Mouse (Mus musculus): Measurements from ENCODE around the gene Vdac2. TPM values are rescaled to one million over a fixed set of nuclear protein-coding genes. Genes with fewer than 3 reads are reported as not detected.

Gene Vdac2
- total and polyA plus RNA-seq, 2 experiments from 2014 or later, result 197 to 328 TPM

DNA sequence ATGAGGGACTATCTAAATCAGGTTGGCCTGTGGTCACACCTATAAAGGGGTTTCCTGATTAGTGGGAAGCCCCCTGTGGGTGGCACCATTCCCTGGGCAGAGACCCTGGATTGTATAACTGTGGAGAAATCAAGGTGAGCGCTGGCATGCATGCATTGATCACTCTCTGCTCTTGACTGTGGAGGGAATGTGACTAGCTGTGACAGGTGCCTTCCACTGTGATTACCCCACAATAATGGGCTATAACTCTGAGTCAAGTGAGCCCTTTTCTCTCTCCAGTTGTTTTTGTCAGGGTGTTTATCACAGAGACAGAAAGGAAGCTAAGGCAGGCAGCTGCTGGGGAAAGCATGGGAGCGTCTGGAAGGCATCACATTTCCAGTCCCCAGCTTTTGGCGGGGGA is 8.8 kb upstream of the Vdac2 start:
- DNase-seq (ENCODE audit: low spot score) (no peak), ATAC-seq (no peak)
- WGBS, result 75% methylated on average over 3 of the region's 3 CpGs
- Histone ChIP-seq H3K9me3 (ENCODE audit: low read length) (no peaks in the 10 kb centered on the region), H3K9ac (replicated peaks; ENCODE audit: low read length) (no peak overlapping the region), H3K4me2 (ENCODE audit: low read depth, low read length) (no peak overlapping the region), H3K27ac (no peak overlapping the region), H3K36me3 (ENCODE audit: insufficient read depth, low read length) (no peaks in the 10 kb centered on the region), H3K4me1 (ENCODE audit: insufficient read depth, low read length) (no peaks in the 10 kb centered on the region), H3K27me3 (ENCODE audit: insufficient read depth, low read length) (no peaks in the 10 kb centered on the region), H3K4me3 (ENCODE audit: low read length) (no peak overlapping the region)
- no peak for TF ChIP-seq CTCF (IDR thresholded peaks at IDR 0.05; ENCODE audit: low read depth)

DNA sequence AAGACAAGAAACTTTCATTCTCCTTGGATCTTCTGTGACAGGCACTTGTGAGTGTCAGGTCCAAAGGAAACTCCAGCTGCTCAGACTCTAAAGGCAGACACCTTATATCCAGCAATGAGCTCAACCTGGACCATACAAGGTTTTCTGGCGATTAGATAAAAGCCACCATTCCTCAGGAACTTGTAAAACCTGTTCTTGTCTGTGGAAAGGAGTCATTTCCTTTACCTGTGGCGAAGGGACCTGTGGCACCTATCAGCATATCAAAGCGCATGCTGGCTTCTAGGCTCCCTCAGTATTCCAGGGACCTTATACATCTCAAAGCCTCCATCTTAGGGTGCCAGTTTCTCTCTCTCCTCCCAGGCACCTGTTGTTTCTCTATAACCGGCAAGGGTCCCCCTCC is 7.6 kb upstream of the Vdac2 start:
- 49% methylated on average over 4 of the region's 4 CpGs for WGBS

GRCm38 (mm10) chr14:21820880-21821505 is 4.0 kb upstream of the Vdac2 start:
- no peaks in the 10 kb centered on the region for H3K9me3 ChIP-seq (ENCODE audit: low read length)
- H3K4me1 ChIP-seq (ENCODE audit: insufficient read depth, low read length), result peaks cover 3% of the 10 kb centered on the region; the same call in 1 of the 2 replicates
- no peak overlapping the region for H3K9ac ChIP-seq (replicated peaks; ENCODE audit: low read length)
- no peak for TF ChIP-seq CTCF (IDR thresholded peaks at IDR 0.05; ENCODE audit: low read depth)
- H3K36me3 ChIP-seq (ENCODE audit: insufficient read depth, low read length), result no peaks in the 10 kb centered on the region
- ATAC-seq, result no peak
- DNase-seq (ENCODE audit: low spot score), result no peak
- no peak overlapping the region for H3K4me2 ChIP-seq (ENCODE audit: low read depth, low read length)
- H3K4me3 ChIP-seq (ENCODE audit: low read length), result no peak overlapping the region
- H3K27ac ChIP-seq, result no peak overlapping the region
- H3K27me3 ChIP-seq (ENCODE audit: insufficient read depth, low read length), result no peaks in the 10 kb centered on the region
- WGBS, result 86% methylated on average over 4 of the region's 4 CpGs

More for the DNA sequence above, 7.6 kb upstream of the Vdac2 start:
- Histone ChIP-seq H3K9me3 (ENCODE audit: low read length) (no peaks in the 10 kb centered on the region), H3K9ac (replicated peaks; ENCODE audit: low read length) (no peak overlapping the region), H3K27me3 (ENCODE audit: insufficient read depth, low read length) (no peaks in the 10 kb centered on the region), H3K4me1 (ENCODE audit: insufficient read depth, low read length) (no peaks in the 10 kb centered on the region), H3K36me3 (ENCODE audit: insufficient read depth, low read length) (no peaks in the 10 kb centered on the region), H3K4me2 (ENCODE audit: low read depth, low read length) (no peak overlapping the region), H3K27ac (no peak overlapping the region), H3K4me3 (ENCODE audit: low read length) (no peak overlapping the region)
- DNase-seq (ENCODE audit: low spot score), result no peak
- no peak for TF ChIP-seq CTCF (IDR thresholded peaks at IDR 0.05; ENCODE audit: low read depth)
- no peak for ATAC-seq

GRCm38 (mm10) chr14:21822307-21822706 is 2.7 kb upstream of the Vdac2 start:
- peaks cover 3% of the 10 kb centered on the region; the same call in 1 of the 2 replicates for H3K4me1 ChIP-seq (ENCODE audit: insufficient read depth, low read length)
- no peaks in the 10 kb centered on the region for H3K27me3 ChIP-seq (ENCODE audit: insufficient read depth, low read length)
- no peak overlapping the region for H3K4me3 ChIP-seq (ENCODE audit: low read length)
- H3K4me2 ChIP-seq (ENCODE audit: low read depth, low read length), result no peak overlapping the region
- no peaks in the 10 kb centered on the region for H3K36me3 ChIP-seq (ENCODE audit: insufficient read depth, low read length)
- 56% methylated on average over 7 of the region's 7 CpGs for WGBS
- 0 out of 2 replicates have a peak overlapping the region, but pooled peaks have one; percentile 52 for H3K27ac ChIP-seq
- H3K9ac ChIP-seq (replicated peaks; ENCODE audit: low read length), result no peak overlapping the region
- 0 out of 2 replicates have a peak, but pooled peaks have one; percentile 8 for TF ChIP-seq CTCF (IDR thresholded peaks at IDR 0.05; ENCODE audit: low read depth)
- DNase-seq (ENCODE audit: low spot score) (peak; percentile 16), ATAC-seq (no peak)
- no peaks in the 10 kb centered on the region for H3K9me3 ChIP-seq (ENCODE audit: low read length)

- no peak overlapping the region for H3K4me3 ChIP-seq (ENCODE audit: low read length)
- no peak for TF ChIP-seq CTCF (IDR thresholded peaks at IDR 0.05; ENCODE audit: low read depth)
- H3K36me3 ChIP-seq (ENCODE audit: insufficient read depth, low read length), result no peaks in the 10 kb centered on the region
- H3K4me1 ChIP-seq (ENCODE audit: insufficient read depth, low read length), result peaks cover 3% of the 10 kb centered on the region; the same call in 1 of the 2 replicates
- peak; percentile 68 for ATAC-seq
- 35% methylated on average over 7 of the region's 7 CpGs for whole genome bisulfite sequencing
- DNase-seq (ENCODE audit: low spot score), result peak; percentile 69
- peak overlapping the region; percentile 52 for H3K27ac ChIP-seq
- no peaks in the 10 kb centered on the region for H3K9me3 ChIP-seq (ENCODE audit: low read length)
- no peaks in the 10 kb centered on the region for H3K27me3 ChIP-seq (ENCODE audit: insufficient read depth, low read length)
- H3K9ac ChIP-seq (replicated peaks; ENCODE audit: low read length), result no peak overlapping the region
- H3K4me2 ChIP-seq (ENCODE audit: low read depth, low read length), result no peak overlapping the region
Observed at GRCm38 (mm10) chr14:21822795-21823374, 2.2 kb upstream of the Vdac2 start.

DNA sequence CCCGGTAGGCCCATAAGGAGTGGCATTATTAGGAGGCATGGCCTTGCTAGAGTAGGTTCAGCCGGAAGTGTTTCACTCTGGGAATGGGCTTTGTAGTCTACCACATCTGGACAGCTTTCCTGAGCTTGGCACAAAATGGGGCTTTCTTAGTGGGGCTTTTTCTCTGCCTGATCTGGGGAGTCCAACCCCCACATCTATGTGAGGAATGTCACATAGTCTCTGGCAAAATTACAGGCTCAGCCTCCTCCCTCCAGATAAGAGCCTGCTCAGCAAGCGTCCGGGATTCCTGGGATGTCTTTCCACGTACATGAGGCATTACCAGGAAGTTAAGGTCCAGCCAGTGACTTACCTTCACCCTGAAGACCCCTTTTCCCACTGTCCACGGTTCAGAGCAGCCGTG is 1.1 kb upstream of the Vdac2 start:
- Histone ChIP-seq H3K27ac (no peak overlapping the region), H3K4me1 (ENCODE audit: insufficient read depth, low read length) (peaks cover 3% of the 10 kb centered on the region; the same call in 1 of the 2 replicates), H3K27me3 (ENCODE audit: insufficient read depth, low read length) (no peaks in the 10 kb centered on the region), H3K4me2 (ENCODE audit: low read depth, low read length) (no peak overlapping the region), H3K9ac (replicated peaks; ENCODE audit: low read length) (no peak overlapping the region), H3K4me3 (ENCODE audit: low read length) (no peak overlapping the region), H3K36me3 (ENCODE audit: insufficient read depth, low read length) (no peaks in the 10 kb centered on the region), H3K9me3 (ENCODE audit: low read length) (no peaks in the 10 kb centered on the region)
- ATAC-seq (no peak), DNase-seq (ENCODE audit: low spot score) (no peak)
- no peak for TF ChIP-seq CTCF (IDR thresholded peaks at IDR 0.05; ENCODE audit: low read depth)
- 85% methylated on average over 7 of the region's 7 CpGs for WGBS

Data from hindbrain, postnatal 0 days (tissue).